Mouse (Mus musculus) T-helper 17 cell (primary cell): ENCODE data around the gene 1700016K19Rik.
"Not testable (repeated sequence)": the region's sequence is repeated elsewhere in the genome, so short reads cannot be mapped to it uniquely, and the experiment has no call there.

ENCODE experiments used
- in situ Hi-C, 2 experiments: fragments of 300-600 bp; cut with MboI, MseI; formaldehyde crosslinking; loops; 1 replicate in 1 of 2; 2 replicates in 1 of 2; pipeline ENCODE4 v1.15.1; 2025; ENCODE audit warnings: high pct_unique_total_duplicates in 2 of 2

The 1700016K19Rik gene

DNA sequence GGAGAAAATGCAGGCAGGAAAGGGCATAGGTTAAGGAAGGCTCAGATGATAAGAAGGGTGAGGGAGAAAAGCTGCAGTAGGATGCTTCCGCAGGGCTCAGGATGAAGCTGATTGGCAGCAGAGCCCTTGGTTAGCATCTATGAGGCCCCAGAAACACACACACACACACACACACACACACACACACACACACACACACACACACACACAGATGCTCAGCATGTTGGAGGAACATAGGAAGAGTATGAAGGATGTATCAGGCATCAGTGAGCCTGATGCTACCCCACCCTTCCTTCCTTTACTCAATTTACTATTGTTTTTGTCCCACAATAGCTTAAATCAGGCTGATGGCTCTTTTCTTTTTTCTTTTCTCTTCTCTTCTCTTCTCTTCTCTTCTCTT is 15.1 kb upstream of the 1700016K19Rik start:
- in situ Hi-C loops = no loop called here

DNA sequence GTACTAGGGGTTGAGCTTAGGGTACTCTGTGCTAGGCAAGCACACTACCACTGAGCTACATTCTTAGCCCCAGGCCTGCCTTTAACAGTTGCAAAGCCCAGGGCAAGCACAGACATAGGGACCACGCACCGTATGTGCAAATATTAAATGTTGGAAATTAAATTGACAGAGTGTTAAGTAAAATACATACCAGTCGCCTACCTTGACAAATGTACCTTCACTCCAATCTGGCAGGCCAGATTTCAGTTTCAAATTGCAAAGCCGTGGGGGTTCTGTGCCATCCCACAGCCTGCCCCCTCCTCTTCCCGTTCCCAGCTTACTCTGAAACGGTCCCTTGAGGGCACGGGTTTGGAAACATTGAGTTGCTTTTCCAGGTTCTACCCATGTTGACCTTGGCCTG is 13.8 kb upstream of the 1700016K19Rik start:
- in situ Hi-C loops = no loop called here

DNA sequence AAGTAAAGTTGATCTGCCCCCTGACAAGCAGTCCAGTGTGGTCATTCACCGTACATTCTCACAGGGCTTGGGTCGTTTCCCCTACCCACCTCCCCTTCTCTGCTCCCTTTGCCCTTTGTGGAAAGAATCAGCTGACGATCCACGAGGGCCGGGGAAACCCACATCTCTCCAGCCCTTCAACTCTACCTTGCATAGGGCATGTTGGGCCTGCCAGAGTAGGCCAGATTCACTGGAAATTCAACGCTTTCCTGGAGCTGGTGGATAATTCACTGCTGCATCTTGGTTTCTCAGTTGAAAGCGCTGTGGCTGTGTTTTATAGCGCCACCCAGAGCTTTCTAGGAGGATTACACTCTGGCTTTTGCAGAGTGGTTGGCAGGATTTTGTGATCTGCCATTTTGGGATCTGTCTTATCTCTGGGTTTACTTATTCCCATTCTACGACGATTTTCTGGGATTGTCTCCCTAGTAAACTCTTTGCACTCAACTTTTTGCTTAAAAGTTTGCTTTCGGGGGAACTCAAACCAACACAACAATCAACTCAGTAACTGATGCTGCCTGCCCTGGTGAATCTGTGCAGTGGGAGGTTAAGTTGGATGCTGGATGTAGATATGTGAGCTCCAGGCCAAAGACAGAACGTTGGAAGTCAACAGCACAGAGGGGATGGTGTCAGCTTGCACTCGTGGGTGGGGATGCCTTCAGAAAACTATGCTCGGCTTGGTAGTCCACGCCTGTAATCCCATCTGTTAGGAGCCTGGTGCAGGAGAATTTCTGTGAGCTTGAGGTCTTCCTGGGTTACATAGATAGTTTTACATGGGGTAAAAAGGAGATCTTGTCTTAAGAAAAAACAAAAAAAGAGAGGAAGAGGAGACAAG is 8.5 kb upstream of the 1700016K19Rik start:
- in situ Hi-C loops = no loop called here

DNA sequence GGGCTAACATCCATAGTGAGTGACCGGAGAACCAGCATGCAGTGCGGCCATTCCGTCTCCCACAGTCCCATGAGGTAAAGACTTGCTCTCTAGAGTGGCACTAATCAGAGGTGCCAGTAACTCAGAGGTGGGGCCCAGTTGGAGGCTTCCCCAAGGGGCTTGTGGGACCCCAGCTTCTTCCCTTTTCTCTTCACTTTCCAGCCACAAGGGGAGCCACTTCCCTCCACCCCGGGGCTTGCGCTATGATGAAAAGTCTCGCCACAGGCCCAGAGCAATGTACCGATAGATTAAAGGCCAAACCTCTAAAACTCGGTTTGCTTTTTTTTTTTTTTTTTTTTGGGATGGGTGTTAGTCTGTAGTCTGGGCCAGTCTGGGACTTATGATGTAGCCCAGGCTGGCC is 7.8 kb upstream of the 1700016K19Rik start:
- in situ Hi-C loops = no loop called here

DNA sequence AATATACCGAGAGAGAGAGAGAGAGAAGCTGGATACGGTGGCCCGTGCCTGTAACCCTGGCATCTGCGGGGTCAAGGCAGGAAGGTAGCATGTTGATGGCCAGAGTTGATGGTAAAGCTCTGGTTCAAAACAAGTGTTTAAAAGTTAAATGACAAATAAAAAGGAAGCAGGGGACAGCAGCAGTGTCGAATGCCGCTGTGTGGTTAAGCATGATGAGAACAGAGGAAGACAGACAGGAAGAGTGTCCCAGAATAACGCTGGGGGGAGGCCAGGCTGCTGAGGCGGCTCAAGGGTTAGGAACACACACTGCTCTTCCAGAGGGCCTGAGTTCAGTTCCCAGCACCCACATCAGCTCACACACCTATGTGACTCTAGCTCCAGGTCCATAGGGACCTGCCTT is 7.2 kb upstream of the 1700016K19Rik start:
- in situ Hi-C loops = no loop called here

DNA sequence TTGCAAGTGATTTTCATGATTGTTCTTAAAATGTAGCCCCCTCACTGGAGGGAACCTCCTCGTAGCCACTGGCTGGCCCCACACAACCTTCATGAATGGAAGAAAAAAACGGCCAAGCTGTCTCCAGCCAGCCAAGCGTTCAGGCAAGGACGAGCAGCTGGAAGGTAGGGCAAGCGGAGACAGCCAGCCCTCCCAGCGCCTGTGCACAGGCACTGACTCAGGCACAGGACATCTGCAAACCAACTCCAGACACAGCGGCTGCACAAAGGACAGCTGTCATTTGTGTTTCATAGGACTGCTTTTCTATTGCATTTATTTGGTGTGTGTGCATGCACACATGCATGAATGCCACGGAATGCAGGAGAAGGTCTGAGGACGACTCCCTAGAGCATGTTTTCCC is 5.4 kb upstream of the 1700016K19Rik start:
- in situ Hi-C loops = no loop called here

DNA sequence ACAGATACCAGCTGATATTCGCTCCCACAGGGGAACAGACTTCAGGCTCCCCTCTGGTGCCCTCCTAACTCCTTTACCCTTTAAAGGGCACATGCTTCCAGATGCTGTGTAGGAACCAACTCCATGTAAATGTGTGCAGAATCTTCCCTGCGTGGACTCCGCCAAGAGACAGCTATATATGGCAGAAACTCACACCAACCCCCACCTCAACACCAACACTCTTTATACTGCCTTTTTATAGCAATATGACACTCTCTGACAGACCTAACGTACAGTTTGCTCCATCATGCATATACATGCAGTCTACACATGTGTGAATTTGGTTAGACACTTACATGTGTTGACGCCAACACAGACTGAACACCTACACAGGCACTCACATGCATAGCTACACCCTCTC is 989 bp downstream of the 1700016K19Rik start:
- in situ Hi-C loops = no loop called here

DNA sequence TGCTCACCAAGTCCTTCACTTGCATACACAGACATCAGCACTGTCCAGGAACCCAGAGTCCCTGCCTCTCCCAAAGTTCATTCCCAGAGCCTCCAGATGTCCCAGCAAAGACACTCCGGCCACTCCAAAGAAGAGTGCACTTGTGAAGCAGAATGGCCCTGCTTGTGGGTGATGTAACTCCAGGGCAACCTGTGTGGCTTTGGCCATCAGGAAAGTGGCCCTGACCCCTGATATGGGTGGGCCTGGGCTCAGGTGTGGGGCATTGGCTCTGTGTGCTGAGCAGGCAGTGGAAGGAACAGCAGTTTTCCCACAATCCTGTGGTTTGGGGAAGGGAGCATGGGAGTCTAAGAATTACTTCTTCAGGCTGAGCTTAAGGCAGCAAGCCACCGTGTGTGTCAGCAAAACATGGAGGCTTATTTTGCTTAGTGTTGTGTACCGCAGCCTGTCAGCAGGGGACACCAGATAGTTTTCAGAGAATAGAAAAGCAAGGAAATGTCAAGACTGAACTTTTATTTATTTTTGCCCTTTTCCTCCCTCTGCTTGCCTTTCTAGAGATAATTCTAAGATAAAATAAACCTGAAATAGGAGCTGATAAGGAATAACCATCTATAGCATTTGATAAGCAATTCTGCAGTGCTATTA is 1.6 kb downstream of the 1700016K19Rik start:
- in situ Hi-C loops = no loop called here

DNA sequence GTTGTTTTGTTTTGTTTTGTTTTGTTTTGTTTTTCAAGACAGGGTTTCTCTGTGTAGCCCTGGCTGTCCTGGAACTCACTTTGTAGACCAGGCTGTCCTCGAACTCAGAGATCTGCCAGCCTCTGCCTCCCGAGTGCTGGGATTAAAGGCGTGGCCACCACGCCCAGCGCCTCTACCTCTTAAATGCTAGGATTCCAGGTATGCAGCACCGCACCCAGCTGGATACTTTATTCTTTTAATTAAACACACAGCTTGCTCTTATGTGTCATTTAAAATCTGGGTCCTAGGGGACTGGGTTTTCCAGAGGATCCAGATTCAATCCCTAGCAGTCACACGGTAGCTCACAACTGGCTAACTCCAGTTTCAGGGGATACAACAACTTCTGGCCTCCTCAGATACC is 4.6 kb downstream of the 1700016K19Rik start:
- in situ Hi-C loops = not testable (repeated sequence)

DNA sequence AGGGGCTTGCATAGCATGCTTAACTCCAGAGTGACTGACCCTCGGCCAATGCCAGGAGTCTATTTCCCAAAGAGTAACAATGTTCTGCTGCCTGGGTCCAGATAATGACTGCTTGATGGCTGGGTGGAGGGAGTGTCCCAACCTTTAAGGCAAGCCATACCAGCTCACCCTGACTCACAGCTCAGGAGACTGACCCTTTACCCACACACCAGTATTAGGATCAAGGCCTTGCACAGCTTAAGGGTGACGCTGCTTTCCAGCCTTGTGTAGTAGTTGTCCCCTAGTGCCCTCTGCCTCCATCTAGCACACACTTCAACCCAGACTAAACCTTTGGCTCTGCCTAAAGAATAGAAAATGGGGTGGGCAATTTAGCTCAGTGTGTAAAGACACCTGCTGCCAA is 8.4 kb downstream of the 1700016K19Rik start:
- in situ Hi-C loops = no loop called here

DNA sequence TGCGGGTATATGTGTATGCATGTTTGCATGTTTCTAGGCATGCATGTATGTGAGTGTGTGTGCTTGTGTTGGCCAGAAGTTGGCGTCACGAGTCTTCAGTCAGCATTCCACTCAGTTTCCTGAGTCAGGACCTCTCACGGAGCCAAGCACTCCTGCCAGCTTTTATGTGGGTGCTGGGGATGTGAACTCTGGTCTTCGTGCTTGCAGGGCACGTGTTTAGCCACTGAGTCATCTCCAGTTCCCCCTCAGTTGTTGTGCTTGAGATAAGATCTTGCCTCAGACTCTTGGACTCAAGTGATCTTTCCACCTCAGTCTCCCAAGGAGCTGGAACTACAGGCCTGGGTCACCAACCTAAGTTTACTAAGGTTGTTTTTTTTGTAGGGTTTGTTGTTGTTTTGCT is 9.4 kb downstream of the 1700016K19Rik start:
- in situ Hi-C loops = no loop called here

DNA sequence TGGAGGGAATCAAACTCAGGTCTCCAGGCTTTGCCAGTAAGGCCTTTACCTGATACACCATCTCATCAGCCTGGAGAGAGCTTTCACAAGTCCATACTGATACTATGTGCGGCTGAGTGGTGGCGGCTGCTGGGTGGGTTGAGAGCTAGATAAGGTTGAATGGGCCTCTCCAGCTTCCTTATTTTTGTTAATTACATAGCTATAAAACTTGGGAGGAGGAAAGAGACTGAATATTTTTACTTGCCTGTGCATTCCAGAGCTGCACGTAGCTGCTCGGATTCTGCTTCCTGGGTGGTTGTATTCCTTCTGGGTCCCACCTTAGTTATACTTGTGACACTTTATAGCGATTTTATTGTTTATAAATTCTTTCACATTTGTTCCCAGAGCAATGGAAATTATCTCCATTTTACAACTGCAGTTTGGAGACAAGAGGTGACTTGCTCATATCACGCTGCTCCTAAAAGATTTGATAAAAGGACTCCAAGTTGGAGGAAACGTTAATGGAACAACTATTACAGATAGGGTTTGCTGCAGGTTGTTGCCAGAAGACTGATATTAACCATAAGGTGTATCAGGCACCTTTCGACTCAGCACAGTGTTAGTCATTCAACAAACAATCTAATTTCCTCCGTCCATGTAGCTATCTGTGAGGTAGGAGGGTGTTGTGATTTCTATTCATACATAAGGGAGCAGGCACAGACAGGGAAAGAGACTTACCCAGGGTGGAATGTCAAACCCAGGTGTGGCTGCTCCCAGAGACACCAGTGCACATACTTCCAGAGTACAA is 11.3 kb downstream of the 1700016K19Rik start:
- in situ Hi-C loops = no loop called here

DNA sequence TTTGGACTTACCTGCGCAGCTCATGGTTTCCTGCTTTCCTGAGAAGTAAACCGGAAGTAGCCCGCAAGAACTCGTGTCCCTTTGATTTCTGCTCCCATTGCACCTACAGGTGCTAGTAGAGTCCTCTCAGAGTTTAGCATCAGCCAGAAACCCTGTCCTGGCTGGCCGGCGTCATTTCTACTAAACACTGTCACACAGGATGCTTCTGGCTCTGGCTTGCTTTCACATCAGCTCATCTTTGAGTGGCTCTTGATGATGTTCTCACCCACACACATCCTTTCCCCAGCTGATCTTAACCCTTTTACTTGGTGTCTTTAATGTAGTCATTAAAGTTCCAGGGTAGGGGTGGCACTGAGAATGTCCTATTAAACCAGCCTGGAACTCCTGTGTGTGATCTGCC is 15.5 kb downstream of the 1700016K19Rik start:
- in situ Hi-C loops = no loop called here

DNA sequence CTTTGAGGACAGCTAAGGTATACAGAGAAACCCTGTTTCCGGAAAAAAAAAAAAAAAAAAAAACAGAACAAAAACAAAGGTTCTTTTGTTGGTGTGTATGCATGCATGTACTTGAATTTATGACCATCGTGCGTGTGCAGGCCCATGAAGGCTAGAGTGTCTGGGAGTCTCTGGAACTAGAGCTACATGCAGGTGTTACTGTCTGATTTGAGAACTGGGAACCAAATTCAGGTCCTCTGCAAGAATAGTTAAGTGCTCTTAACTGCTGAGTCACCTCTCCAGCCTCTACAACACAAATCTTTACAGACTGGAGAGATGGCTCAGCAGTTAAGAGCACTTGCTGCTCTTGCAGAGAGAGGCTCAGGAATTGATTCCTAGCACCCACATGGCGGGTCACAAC is 16.1 kb downstream of the 1700016K19Rik start:
- in situ Hi-C loops = no loop called here

DNA sequence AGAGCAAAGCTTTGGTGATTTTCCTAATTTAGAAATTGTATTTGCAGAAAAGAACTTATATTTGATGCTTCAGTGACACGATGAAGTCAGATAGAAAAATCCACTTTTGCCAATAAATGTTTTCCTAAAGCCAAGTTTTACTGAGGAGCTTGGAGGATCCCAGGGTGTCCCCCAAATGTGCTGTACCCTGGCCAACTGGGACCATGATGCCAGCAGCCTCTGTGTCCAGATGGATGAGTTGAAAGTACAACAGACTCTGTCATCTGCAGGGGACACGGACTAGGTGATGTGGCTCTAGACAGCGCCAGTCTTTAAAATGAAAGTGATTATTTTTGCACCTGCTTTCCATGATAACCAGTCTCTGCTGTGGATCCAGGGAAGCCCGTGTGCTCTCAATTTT is 20.2 kb downstream of the 1700016K19Rik start:
- in situ Hi-C loops = no loop called here

DNA sequence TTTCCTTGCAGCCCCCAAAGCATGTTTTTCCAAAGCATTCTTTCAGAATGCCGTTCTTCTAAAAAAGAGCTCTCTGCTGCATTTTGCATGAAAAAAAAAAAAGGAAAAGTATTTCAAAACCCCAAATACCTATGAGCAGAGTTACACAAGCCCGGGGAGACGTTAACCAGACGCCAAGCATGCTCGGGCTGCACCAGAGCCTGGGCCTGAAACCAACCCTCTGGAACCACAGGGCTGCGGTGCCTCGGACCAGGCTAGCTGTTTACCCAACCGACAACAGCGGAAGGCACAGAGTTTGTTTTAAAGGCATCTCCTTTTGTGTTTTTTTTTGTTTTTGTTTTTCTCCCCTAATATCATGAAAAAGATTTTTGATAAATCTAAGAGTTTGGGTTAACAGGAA is 21.2 kb downstream of the 1700016K19Rik start:
- in situ Hi-C loops = no loop called here

DNA sequence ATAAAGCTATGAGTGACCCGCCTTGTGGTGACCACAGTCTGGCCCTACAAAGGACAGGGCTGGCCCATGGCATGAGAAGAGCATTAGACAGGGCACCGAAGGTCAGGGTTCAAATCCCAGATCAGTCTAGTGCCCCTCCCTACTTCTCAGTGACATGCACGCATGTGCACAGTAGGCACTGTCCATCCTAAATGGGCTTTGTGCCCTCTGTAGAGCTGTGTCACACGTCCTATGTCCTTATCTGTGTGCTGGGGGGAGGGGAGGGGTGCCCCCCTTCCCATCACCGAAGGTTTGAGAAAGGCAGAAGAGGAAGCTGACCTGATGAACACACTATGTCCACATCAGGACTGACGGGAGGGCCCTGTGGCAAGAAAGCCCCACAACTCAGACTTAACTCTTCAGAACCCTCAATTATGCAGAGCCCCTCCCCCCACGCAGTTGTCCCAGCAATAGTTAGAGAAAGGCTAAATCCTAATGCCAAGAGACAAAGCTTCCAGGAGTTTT is 25.4 kb downstream of the 1700016K19Rik start:
- in situ Hi-C loops = no loop called here

DNA sequence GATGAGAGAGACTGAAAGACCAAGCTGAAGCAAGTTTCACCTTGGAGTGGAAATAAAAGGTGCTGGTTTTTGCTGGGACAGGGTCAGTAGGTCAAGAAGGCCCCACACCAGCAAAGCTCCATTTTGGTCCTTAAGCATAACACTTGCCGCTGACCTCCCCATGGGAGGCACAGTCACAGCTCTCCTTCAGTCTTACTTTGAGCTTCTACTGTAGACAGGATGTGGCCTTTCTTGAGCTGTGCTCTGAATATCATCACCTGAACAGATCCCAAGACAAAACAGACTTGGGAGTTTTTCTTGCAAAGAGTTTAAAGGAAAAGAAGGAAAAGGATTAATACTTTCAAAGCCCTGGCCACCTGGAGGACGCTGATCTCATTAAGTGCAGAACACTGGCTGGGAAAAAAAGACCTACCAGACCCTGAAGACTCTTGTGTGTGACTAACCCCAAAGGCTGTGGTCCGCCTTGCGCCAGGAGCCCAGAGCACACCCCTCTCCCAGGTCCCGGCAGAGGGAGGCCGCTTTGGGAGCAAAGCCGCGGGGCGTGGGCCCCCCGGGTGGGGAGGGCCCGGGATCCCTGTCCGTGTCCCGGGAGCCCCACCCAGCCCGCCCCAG is 26.9 kb downstream of the 1700016K19Rik start:
- in situ Hi-C loops = no loop called here

DNA sequence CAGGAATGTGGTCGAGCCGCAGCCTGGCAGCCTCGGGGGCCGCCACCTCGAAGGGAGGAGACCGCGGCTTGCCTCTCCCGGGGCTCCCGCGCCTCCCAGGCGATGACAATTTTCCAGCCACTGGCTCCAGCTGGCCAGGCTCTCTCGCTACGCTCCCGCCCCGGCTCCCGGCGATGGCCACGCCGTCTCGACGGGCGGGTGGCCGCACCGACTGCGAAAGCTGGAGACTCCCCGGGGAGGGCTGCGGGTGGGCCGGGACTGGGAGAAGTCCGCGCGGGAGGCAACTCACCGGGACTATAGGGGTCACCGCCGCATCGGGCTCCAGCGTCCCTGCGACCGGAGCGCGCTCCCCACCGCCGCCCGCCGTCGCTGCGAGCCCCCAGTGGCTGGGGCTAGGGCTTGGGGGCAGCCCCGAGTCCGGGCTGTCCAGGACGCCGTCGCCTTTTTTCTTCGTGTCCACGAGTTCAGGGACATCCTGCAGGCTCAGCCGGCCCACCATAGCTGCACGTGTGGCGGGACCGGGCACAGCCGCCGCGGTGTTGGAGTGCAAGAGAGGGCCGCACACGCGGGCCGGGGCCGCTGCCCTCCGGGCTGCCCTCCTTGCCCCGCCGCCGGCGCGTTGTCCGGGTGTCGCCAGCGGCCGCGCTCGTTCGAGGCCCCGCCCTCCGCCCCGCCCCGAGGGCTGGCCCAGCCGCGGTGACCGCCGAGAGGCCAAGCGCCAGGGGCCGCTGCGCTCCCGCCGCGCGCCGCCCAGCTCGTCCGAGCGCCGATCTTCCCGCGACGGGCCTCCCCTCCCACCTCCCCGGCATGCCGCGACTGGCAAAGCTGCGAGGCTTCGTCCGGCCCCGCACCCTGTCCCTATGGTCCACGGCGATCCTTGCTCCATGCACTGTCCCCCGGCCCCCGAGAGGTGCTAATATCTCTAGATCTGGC is 27.7 kb downstream of the 1700016K19Rik start, which contains the start of gene Rflnb:
Rflnb (minus strand) TSS at position 644 of the 933 bp plus-strand sequence.
- in situ Hi-C loops = no loop called here

DNA sequence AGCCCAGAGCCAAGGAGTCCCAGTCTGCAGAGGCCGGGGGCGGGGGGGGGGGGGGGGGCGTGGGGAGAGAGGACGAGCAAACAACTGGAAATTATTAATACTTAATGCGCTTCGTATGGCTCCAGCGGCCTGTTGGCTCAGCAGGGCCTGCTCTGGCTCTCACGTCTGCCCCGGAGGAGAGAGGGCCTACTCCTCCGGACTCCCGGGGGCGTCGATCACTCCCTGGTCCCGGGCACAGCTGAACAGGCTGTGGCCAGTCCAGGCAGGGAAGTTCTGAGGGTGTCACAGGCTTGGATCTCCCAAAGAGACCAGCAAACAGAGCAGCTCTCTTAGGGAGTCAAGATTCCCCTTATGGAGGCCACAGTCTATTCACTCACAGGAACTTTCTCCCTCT is 28.4 kb downstream of the 1700016K19Rik start:
- in situ Hi-C loops = no loop called here

DNA sequence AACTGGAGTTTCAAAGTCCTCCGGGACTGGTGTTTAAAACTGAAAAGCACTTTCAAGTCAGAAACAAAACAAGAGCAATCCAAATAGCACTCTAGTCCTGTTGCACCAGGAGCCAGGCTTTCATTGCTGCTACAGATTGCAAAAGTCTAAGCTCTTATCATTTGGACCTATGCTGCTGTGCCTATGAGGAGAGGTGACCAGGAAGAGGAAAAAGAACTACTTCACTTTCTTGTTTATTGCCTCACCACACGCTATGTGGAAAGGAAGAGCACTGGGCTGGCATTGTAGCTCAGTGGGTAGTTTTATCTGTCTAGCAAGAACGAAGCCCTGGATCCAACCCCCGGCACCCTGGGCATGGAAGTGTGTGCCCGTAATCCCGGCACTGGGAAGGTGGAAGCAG is 33.6 kb downstream of the 1700016K19Rik start:
- in situ Hi-C loops = no loop called here
